Mouse (Mus musculus): ENCODE data around the gene Dcaf12. TPM values are rescaled to one million over a fixed set of nuclear protein-coding genes. Genes with fewer than 3 reads are reported as not detected.
A peak's percentile ranks its signal among the peaks of the same experiment; 100 is the strongest.

Dcaf12 gene
- polyA plus RNA-seq, 1 experiment from 2014 or later = 49.9 TPM

DNA sequence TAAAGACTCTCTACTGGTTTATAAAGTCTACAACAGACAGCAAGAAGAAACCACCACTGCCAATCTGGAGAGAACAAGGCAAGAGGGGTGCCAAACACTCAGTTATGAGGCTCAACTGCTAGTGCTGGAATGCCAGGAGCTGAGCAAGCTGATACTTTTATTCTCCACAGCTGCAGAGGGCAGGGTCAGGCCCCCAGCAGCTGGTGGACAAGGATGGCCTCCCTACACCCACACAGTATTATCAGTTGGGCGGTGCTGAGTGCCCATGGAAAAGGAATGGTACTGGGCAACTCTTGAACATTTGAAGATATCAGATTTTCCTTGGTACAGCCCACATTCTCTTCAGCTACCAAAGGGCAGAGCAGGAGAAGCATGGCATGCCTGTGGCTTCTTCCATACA is 56.9 kb downstream of the Dcaf12 start:
- DNase-seq (ENCODE audit: low spot score) = no peak
- Histone ChIP-seq H3K9me3 (no peaks in the 10 kb centered on the region), H3K27ac (peak overlapping the region; percentile 63; the same call in 1 of the 2 replicates), H3K4me3 (no peak overlapping the region), H3K4me1 (peaks cover 20% of the 10 kb centered on the region), H3K36me3 (peaks cover 17% of the 10 kb centered on the region; the same call in 1 of the 2 replicates), H3K27me3 (ENCODE audit: insufficient read depth, poor library complexity, severe bottlenecking) (no peaks in the 10 kb centered on the region)
- WGBS = 77% methylated on average over 1 of the region's 1 CpGs

DNA sequence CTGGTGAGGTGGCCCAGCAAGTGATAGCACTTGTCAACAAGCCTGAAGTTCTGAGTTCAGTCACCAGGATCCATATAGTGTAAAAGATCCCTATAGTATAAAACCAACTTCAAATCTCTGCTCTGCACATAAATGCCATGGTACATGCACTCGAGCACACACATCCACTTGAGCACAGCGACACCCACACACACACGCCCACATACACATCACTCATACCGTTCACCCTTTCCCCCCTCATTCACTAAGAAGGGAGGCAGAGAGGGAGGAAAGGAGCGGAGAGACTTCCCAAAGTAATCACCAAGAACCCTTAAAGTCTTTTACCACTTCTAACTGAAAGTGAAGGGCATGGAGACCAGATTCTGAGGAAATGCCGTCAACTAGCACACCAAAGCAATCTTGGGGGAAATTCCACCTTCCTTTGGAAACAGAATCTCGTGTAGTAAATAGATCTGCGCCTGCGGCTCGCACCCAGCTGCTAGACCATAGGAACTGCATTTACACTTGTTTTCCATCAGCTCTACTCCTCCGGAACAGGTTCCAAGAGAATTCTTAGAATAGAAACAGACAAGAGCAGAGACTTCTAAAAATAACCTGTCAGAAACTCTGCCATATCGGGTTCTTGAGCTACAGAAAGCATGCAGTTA is 59.0 kb downstream of the Dcaf12 start:
- Histone ChIP-seq H3K4me3 (peak overlapping the region; percentile 45), H3K27ac (peak overlapping the region; percentile 90), H3K9me3 (no peaks in the 10 kb centered on the region), H3K4me1 (peaks cover 20% of the 10 kb centered on the region), H3K27me3 (ENCODE audit: insufficient read depth, poor library complexity, severe bottlenecking) (no peaks in the 10 kb centered on the region), H3K36me3 (peaks cover 10% of the 10 kb centered on the region)
- no peak for DNase-seq (ENCODE audit: low spot score)
- WGBS = 53% methylated on average over 12 of the region's 12 CpGs

DNA sequence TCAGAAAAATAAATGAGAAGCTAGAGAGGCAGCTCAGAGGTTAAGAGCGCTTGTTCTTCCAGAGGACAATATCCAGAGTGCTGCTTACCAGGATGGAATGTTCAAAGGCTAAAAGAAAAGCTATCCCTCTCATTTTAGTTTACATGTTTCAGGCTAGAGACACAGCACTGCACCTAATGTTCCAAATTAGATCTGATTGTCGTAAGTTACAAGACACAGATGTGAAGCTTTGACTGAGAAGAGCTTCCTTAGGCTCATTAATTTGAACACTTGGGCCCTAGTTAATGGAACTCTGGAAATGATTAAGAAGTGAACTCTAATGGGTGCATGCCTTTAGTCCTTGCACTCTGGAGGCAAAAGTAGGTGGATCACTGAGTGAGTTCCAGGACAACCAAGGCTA is 60.9 kb downstream of the Dcaf12 start:
- 84% methylated on average over 2 of the region's 2 CpGs for WGBS
- Histone ChIP-seq H3K4me1 (peaks cover 20% of the 10 kb centered on the region), H3K36me3 (peaks cover 23% of the 10 kb centered on the region), H3K9me3 (no peaks in the 10 kb centered on the region), H3K4me3 (no peak overlapping the region), H3K27ac (no peak overlapping the region), H3K27me3 (ENCODE audit: insufficient read depth, poor library complexity, severe bottlenecking) (no peaks in the 10 kb centered on the region)
- no peak for DNase-seq (ENCODE audit: low spot score)

DNA sequence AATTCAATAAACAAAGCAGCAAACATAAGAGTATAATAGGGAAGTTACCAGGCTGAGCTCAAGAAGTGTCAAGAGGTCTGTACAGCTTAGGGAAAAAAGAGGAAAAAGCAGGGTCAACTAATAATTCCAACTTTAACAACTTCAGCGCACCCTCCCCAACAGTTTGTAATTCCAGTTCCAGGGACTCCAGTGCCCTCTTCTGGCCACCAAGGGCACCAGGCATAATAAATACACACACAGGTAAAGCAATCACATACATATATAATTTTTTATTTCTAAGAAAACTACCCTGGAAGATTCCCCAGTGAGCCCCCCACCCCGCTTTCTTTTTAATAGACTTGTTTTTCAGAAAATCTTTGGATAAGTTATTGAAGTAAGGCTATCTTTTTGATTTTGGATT is 69.3 kb downstream of the Dcaf12 start:
- Histone ChIP-seq H3K4me3 (no peak overlapping the region), H3K4me1 (no peaks in the 10 kb centered on the region), H3K27ac (no peak overlapping the region), H3K36me3 (peaks cover 56% of the 10 kb centered on the region), H3K27me3 (ENCODE audit: insufficient read depth, poor library complexity, severe bottlenecking) (no peaks in the 10 kb centered on the region), H3K9me3 (no peaks in the 10 kb centered on the region)
- 93% methylated on average over 2 of the region's 2 CpGs for WGBS
- no peak for DNase-seq (ENCODE audit: low spot score)

Other genes with a start within 250 kb of the Dcaf12 start
- gene Aqp3, start 216.7 kb downstream of the Dcaf12 start, polyA plus RNA-seq (2016; fragmentation: Nextera tagmentation; extraction: Ambion mirVana) = 10.6 TPM in 2 replicates
- 26.0 and 26.8 TPM in 2 replicates for gene Nol6, start 190.4 kb downstream of the Dcaf12 start, polyA plus RNA-seq (2016; fragmentation: Nextera tagmentation; extraction: Ambion mirVana)
- 64.2 and 84.7 TPM in 2 replicates for gene Ube2r2, start 179.1 kb downstream of the Dcaf12 start, polyA plus RNA-seq (2016; fragmentation: Nextera tagmentation; extraction: Ambion mirVana)
- 82.1 and 87.0 TPM in 2 replicates for gene Ubap2, start 39.7 kb downstream of the Dcaf12 start, polyA plus RNA-seq (2016; fragmentation: Nextera tagmentation; extraction: Ambion mirVana)
- gene Ubap1, start 34.1 kb upstream of the Dcaf12 start, polyA plus RNA-seq (2016; fragmentation: Nextera tagmentation; extraction: Ambion mirVana) = 52.4 and 56.6 TPM in 2 replicates
- 6.9 and 9.1 TPM in 2 replicates for gene Kif24, start 150.0 kb upstream of the Dcaf12 start, polyA plus RNA-seq (2016; fragmentation: Nextera tagmentation; extraction: Ambion mirVana)
- gene Nudt2, start 150.3 kb upstream of the Dcaf12 start, polyA plus RNA-seq (2016; fragmentation: Nextera tagmentation; extraction: Ambion mirVana) = 48.1 and 56.6 TPM in 2 replicates
- 2.9 and 3.2 TPM in 2 replicates for gene AI464131, start 188.2 kb upstream of the Dcaf12 start, polyA plus RNA-seq (2016; fragmentation: Nextera tagmentation; extraction: Ambion mirVana)
- 1.0 TPM in 1 of 2 replicates, not detected in the other for gene 1110017D15Rik, start 202.4 kb upstream of the Dcaf12 start, polyA plus RNA-seq (2016; fragmentation: Nextera tagmentation; extraction: Ambion mirVana)

Measured in heart, embryonic 10.5 days (tissue).